Mouse (Mus musculus) right cerebral cortex, postnatal 25 days (tissue): ENCODE measurements around the gene Gpr19.

Source experiments
- DNase-seq: peaks from one replicate; pipeline ENCODE4 v3.0.0; 2022

The Gpr19 gene

GRCm38 (mm10) chr6:134847550-134847949 is 50.8 kb downstream of the Gpr19 start:
- DNase-seq = no peak

DNA sequence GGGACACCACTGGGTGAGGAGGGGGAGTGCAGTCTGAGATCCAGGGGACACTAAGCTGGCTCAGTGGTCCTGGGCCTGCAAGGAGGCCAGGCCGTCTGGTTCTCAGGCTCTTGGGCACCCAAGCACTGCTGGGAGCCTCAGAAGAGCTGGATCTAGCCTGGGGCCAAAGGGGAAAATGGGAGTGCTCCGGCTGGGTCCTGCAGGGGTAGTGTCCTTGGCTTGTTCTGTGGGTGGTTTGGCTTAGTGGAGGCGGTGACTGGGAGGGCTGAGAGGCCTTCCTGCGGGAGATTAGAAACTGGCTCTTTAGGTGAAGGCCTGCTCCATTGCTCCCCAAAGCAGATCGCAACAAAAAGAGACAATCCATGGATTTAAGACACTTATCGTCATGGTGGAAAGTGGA is 52.1 kb downstream of the Gpr19 start:
- DNase-seq = no peak

GRCm38 (mm10) chr6:134845726-134846125 is 52.7 kb downstream of the Gpr19 start:
- DNase-seq = no peak

GRCm38 (mm10) chr6:134840346-134840745 is 58.0 kb downstream of the Gpr19 start:
- no peak for DNase-seq

DNA sequence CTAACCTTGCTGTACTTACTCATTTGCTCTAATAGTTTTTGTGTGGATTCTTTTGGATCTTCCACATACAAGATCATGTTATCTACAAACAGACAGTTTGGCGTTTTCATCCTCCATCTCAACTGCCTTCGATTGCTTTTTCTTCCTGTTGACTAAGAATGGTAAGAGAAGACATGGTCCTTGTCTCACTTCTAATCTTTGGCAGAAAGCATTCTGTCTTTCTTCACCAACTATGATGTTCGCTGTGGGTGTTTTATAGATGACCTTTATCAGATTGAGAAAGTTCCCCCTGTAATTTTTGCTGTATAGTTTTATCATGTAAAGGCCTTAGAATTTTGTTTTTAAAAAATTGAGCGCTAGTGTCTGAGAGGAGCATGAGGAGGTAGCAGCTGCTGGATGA is 60.3 kb downstream of the Gpr19 start:
- no peak for DNase-seq

DNA sequence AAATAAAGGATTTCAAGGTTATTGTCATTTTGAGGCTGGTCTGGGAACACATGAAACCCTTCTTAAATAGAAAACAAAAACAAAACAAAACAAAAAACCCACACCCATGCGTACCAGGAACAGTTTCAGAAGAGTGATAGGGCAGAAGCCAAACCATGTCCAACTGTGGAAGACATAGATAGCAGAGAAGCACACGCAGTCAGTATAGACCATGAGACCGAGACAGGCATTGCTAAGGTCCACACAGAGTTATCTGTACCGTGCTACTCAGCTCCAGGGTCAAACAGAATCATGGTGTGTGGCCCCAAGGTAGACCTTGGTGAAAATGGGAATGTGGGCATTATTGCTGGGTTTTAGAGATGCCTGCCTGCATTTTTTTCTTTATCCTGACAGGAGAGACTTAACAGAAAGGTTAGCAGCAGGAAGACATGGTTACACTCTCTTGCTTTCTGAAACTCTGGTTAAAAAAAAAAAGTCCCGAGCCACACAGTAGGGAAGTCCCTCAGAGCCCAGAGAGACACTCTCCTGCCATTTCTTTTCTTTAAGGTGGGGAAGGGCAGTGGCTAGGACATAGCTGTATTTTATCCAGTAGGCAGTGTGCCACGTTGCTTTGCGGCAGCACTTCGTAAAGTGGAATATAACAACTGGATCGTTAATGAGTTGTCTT is 63.7 kb downstream of the Gpr19 start:
- DNase-seq = no peak

DNA sequence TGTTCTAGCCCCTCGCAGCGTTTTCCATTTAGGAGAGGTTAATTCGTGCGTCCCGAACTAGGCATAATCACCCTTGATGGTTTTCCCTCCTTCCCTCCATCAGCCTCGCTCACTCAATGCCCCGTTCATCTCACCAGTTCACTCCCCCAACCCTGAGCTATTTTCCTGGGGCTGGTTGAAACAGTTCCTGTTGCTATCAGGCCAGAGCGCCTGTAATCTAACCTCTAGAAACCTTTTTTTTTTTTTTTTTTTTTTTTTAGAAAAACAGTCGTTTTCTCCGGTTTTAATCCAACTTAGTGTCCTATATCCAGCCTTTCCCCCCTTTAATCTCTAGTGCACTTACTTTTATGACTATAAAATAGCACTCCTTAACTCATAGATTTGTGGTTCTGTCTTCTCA is 67.6 kb downstream of the Gpr19 start:
- no peak for DNase-seq

DNA sequence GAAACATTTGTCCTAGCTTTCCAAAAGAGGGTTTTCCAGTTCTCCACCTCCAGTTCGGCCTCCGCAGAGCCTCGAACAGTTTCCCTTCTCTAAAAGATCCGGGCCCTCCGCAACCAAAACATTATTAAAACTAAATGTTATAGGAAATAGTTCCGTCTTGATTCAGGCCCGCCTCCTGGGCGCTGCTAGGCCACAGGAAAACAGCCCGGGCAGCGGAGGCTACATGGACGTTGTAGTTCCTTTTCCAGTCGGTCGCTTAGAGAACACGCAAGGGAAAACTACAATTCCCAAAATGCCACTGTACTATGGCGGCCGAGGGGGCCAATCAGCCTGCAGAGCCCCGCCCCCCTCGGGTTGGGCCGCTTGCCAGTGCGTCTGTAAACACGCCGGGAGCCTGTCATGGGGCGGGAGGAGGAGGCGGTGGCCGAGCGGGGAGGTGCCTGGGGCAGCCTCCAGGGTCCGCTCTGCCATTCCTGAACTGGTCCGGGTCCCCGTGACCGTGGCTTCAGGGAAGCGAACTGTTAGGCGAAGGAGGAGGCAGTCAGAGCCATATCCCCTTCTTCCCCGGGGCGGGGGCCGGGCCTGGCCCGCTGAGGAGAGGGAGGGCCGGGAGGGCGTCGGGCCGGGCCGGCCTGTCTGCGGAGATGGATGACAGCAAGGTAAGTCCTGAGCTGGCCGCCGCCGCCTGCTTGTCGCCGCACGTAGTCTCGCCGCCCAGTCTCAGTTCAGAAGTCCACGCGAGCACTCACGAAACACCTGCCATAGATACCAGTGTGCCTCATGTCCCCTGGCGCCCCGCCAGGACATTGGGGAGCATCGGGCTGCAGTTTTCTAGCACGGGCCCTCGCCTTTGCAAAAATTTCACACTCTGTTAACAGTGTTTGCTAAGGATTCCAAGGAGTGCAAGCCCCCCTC is 68.3 kb downstream of the Gpr19 start, which contains the start of gene Crebl2:
Crebl2 (plus strand) TSS at position 369 of the 915 bp plus-strand sequence.
- peak; percentile 98 for DNase-seq

- DNase-seq = no peak
These were observed 75.5 kb downstream of the Gpr19 start for GRCm38 (mm10) chr6:134822844-134823243.

GRCm38 (mm10) chr6:134820411-134820810 is 78.0 kb downstream of the Gpr19 start:
- no peak for DNase-seq

DNA sequence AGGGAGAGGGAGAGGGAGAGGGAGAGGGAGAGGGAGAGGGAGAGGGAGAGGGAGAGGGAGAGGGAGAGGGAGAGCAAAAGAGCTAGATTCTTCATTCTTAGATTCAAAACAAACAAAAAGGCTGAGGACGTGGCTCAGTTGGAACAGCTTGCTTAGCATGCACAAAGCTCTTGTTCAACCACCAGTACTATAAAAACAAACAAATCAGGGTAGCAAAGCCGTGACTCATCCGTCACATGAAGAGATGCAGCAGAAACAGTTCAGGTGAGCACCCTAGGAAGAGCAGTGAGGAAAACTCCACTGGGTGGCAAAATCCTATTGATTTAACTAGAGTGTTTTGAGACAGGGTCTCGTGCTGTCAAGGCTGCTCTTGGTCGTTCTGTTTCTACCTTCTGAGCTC is 78.6 kb downstream of the Gpr19 start:
- DNase-seq = no peak
